Mouse (Mus musculus) stomach, postnatal 0 days (tissue): ENCODE measurements around the gene Gm49383.

Experiments used
- CTCF ChIP-seq: IDR thresholded peaks from 2 replicates; pipeline ENCODE4 v1.5.1; 2016; ENCODE audit warnings: antibody characterized with exemption, low read depth, mild to moderate bottlenecking, moderate library complexity
- EP300 ChIP-seq: optimal IDR thresholded peaks from 2 replicates; pipeline ENCODE3; 2016; ENCODE audit warnings: antibody characterized with exemption

DNA sequence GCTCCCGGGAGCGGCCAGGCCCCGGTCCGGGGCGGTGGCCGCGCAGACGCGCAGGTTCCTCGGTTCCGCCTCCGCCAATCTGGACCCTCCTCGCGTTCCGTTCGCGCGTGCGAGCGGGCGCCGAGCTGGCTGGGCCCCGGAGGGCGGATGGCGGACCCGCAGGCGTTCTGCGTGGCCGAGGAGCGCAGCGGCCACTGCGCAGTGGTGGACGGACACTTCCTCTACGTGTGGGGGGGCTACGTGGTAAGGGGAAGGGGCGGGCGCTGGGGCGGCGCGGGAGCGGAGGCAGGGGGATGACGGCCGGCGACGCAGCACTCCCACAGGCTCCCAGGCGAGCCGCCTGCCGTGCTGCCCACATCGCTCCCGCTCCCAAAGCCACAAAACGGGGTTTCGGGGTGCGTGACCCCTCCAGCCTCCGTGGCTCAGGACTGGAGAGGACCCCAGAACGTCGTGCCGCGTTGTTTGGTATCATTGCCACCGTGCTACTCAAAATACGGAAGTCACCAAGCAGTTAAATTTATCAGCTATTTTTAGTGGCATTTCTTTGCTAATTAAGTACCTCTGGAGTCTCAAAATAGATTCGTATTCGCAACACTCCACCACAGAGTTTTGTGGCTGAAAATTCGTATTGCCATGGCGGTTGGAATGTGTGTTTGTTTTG, 45.0 kb upstream of the Gm49383 start:
- TF ChIP-seq CTCF (no peak), EP300 (no peak)
